Mouse (Mus musculus): ENCODE measurements around the gene Pla2g6. TPM values are rescaled to one million over a fixed set of nuclear protein-coding genes. Genes with fewer than 3 reads are reported as not detected.
A peak's percentile ranks its signal among the peaks of the same experiment; 100 is the strongest.

The Pla2g6 gene
- total RNA-seq, 2 experiments from 2014 or later = 1.3 to 1.4 TPM

DNA sequence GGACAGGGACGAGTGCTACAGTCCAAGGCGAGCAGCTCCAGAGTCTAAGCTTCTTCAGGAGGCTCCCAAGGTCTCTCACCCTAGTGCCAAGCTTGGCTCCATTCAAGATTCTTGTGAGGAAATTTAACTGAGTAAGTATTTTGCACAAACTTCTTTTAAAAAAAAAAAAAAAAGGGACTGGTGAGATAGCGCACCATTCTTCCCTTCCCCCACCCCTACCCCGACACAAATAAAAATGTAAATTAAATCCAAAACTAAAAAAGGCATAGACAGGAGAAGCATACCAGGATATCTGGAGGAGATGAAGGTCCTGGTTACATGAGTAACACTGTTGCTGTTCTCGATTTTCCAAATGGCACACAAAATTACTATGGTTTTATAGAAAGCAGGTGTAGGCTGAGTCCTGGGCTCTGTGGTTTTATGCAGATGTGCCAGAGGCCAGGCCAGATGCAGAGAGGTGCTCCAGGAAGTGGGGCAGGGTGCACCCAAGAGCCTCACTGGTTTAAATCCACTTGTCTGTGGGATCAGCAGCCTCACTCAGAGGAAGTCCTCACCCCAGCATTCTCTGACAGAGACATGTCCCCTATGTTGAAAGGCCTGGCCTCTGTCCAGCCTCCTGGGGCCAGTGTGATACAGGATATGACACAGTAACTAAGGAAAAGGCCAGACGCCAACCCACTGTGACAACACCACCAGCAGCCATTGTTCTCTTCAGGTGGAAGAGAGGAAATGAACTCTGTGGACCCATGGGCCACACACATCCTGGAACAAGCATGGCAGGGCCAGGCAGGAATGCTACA, 5.0 kb downstream of the Pla2g6 start:
- ATAC-seq (ENCODE audit: poor library complexity, severe bottlenecking) = peak; percentile 56

DNA sequence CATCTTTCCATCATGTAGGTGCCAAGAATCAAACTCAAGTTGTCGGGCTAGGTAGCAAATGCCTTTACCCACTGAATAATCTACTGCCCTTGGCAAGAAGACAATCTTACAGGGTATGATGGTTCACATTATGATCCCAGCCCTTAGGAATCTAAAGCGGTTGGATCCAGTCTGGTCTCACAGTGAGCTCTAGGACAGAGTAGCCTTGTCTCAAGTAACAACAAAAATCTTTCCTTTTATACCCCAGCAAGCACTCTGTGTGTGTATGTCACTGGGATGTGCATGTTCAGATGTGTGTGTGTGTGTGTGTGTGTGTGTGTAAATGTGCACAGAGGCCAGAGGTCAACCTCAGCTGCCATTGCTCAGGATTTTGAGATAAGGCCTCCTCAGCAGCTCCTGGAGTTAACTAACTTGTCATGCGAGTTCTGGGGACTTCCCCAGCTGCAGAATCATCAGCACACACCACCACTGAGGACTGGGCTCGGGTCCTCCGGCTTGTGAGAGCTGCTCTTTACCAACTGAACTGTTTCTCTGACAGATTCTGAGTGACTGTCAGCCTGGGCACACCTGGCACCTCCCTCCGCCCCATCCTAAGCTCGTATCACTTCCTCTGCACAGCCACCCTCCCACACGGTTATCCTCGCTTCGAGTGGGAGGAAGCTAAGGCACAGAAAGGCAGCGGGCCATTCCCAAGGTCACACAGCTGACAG, 5.8 kb downstream of the Pla2g6 start:
- ATAC-seq (ENCODE audit: poor library complexity, severe bottlenecking) = no peak

DNA sequence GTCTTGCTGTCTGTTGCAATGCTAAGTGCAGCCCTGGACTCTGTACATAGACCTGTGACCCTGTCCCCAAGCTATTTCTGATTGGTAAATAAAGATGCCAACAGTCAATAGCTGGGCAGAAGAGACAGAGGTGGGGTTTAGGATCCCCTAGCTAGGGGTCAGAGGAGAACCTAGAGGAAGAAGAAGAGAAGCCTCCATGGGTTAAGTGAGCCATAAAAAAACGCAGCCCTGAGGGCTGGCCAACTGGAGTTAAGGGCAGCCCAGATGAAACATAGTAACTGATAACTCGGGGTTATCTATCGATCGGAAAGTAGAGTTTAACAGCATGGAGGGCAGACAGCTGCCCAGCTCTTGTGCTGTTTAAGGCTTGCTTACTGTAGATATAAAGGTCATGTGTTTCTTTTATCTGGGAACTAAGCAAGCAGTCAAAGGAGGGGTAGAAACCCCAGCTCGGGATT, 6.4 kb downstream of the Pla2g6 start:
- no peak for ATAC-seq (ENCODE audit: poor library complexity, severe bottlenecking)

DNA sequence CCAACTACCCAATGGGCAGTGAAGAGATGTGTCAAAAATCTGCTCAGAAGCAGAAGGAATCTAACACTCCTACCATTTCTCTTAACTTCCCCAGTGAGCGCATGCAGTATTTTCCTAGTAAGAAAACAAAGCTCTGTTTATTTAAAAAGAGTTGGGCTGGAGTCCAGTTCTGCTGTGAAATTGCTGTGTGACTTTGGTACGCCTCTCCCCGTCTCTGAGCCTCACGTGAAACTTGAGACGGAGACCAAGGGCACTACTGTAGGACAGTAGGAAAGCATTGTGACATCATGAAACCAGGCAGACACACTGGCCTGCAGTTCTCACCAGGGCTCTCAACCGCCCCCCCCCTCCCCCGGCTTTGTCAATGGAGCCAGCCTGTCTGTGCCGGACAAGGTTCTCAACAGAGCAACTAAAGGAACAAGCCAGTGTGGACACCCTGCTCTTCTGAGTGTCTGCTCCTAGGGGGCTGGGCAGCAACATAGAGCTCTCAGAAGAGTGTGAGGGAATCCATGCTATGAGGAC, 14.3 kb downstream of the Pla2g6 start:
- no peak for ATAC-seq (ENCODE audit: poor library complexity, severe bottlenecking)

DNA sequence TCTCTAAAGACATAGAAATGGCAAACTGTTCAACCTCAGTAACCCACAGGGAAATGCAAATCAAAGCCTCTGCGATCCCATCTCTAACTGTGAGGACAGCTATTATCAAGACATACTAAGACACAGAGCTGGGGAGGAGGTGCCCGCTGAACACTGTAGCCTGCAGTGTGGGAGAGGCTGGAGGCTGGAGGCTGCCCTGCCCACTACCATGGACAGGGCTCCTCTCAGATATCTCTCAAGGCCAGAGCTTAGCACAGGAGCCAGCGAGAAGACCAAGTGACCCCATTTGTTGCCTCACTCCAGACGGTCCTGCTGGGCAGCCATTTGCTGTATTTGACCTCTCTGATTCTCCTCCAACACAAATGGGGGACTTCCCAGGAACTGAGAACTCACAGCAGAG, 20.3 kb downstream of the Pla2g6 start:
- no peak for ATAC-seq (ENCODE audit: poor library complexity, severe bottlenecking)

DNA sequence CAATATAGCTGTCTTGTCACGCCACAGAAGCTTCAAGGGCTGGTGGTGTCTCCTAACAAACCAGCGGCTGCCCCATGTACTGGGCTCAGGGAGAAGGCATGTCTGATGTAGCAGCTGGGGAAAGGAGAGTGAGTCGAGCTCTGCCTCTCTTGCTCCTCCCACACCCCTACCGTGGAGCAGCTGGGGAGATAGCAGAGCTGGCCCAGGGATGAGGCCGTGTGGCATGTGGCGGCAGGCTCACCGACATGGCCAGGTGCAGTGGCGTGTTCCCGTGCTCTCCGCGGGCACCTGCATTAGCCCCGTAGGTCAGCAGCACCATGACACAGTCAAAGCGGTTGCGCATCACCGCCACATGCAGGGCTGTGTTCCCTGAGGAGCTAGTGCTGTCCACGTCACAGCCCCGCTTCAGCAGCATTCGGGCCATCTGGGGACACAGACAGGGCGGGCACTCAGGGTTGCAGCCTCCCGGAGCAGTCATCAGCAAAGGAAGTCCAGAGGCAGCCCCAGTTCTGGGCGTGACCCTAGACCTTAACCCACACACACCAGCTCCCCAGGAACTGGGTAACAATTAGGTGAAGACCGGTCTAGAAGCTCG, 22.1 kb downstream of the Pla2g6 start:
- no peak for ATAC-seq (ENCODE audit: poor library complexity, severe bottlenecking)

DNA sequence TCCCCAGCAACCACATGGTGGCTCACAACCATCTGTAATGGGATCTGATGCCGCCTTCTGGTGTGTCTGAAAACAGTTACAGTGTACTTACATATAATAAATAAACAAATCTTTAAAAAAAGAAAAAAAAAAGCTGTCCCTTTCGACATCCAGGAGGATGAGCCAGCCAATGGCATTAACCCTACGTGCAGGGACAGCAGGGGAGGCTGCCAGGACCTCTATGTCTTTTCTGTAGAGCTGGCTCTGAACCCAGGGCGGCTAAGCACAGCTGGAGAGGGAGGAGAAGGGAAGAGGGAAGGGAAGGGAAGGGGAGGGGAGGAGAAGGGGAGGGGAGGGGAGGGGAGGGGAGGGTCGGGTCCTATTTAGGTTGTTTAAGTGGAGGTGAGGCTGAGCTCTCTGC, 23.4 kb downstream of the Pla2g6 start:
- ATAC-seq (ENCODE audit: poor library complexity, severe bottlenecking) = no peak

DNA sequence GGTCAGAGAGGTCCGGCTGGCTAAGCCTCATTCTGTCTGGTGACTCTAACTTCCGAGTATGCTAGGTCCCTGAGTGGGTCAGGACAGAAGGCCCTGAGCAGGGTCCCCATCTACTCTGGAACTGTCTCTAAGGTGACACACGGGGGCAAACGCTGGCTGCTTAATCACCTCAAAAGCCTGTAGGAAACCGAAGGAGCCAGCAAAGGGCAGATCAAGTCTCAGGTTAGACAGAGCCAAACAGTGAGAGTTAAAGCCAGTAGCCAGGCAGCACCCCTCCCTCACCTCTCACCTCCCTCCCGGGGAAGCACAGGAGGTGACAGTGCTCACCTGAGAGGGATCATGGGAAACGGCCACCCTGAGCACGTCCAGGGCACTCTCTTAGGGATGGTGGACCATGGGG, 24.5 kb downstream of the Pla2g6 start:
- no peak for ATAC-seq (ENCODE audit: poor library complexity, severe bottlenecking)

DNA sequence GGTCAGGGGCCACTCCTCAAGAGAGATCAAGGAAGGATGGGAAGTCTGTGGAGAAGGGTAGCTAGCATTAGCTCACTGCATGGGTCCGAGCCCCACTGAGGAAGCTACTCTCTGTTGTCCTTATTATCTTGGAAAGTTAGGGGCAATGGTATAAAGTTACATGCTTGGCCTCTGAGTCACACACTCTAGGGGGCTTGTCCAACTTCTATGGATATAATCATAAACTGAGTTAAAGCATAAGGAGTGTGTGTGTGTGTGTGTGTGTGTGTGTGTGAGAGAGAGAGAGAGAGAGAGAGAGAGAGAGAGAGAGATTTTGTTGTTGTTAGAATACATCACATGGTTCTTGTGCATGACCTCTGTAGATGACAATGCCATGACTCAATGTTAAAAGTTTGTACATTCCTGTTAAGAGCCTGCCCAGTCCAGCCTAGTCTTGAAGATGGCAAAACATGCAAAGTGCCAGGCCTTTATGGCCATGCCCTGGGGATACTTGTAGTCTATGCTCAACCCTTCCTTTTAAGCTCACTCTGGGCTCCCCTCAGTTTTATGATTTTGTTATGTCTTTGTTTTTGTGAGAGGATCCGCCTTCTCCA, 28.5 kb downstream of the Pla2g6 start:
- no peak for ATAC-seq (ENCODE audit: poor library complexity, severe bottlenecking)

DNA sequence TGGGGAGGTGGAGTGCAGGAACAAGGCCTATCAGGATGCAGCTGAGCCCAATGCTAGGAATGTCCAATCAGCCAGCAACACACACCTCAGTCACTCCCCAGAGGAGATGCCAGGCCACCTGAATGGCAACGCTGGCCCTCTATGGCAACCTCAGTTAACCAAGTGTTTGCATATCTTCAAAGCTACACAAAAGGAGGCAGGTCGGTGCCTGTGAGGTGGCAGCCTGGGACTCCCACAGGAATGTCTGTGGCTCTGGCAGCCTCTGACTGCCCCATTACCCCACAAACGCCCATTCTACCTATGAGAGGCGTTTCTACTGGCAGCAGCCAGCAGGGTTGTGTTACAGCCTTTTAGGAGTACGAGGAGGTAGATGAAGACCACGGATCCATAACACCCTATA, 29.6 kb downstream of the Pla2g6 start:
- ATAC-seq (ENCODE audit: poor library complexity, severe bottlenecking) = no peak

DNA sequence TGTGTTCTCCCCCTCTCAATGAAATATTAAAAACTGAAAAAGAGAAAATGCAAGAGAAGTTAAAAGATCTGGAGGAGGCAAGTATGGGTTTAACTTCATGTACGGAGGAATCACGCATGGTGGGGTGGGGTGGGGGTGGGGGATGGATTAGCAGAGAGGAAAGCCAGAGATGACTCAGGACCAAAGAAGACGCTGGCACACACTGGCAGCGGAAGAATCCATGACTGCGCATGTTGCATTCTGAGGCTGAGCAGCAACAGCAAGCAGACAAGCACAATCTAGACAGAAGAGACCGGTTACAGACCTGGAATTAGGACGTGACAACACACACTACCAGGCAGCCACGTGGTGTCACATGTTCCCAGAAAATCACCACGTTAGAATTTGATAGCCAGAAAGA, 35.4 kb downstream of the Pla2g6 start:
- no peak for ATAC-seq (ENCODE audit: poor library complexity, severe bottlenecking)

DNA sequence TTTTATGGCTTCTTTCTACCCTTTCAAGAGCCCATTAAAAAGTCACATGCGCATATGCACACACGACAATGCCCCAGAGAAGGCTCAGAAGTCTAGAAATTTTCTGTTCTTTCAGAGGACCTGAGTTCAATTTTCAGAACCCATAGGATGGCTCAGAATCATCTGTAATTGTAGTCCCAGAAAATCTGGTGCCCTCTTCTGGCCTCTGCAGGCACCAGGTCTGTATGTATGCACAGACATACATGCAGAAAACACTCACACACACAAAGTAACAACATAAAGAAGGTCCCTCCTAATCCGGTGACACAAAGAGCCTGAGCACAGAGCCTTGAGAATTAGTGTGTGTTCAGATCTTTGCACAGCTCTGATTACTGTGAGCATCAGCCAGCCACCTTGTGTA, 37.9 kb downstream of the Pla2g6 start:
- no peak for ATAC-seq (ENCODE audit: poor library complexity, severe bottlenecking)

DNA sequence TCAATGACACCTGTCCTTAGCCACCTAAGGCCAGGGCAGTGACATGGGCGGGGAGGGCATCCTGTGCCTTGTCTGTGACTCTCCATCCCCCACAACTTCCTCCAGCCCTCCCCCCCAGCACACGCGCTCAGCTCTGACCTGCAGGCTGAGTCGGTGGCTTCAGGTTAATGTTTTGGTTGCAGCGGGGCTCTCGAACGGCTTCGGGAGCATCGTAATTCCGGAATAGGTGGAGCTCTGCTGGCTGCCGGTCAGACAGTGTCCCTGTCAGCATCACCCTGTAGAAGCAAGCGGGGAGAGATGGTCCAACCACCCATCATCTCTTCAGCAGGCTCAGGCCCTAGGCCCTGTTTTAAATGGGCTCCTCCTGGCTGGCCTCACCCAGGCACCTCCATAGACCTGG, 38.7 kb downstream of the Pla2g6 start:
- no peak for ATAC-seq (ENCODE audit: poor library complexity, severe bottlenecking)

DNA sequence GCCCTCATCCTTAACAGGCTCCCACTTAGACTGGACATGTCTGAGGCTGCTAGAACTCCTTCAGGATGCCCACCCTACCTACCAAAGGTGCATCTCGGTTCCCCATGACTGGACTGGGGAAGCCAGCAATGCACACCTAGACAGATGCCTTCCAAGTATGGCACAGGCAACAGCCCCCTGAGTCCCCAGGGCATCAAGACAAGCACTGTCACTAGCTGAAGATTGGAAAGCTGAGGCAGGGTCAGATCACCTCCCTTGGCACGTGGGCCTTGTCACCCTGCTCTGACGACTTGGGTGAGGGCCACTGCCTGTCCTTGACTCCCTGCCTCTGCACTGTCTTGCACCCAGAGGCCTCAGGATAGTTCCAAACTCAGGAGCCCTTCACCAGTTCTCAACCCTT, 39.8 kb downstream of the Pla2g6 start:
- no peak for ATAC-seq (ENCODE audit: poor library complexity, severe bottlenecking)

DNA sequence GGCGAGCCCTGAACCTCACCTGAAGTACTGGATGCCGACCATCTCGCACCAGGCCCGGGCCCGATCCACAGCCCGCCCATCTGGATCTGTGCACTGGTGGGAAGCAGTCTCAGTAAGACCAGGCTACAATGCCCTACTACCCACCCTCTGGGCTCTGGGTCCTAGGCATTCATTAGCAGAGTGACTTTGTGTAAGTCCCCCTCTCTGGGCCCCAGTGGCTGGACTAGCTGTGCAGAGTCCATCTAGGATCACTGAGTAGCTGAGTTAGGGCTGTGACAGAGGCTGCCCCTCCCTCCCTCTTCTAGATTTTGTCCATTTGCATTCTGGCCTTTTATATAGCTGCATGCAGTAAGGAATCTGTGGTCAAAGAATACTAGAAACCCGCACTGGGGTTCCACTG, 41.1 kb downstream of the Pla2g6 start:
- no peak for ATAC-seq (ENCODE audit: poor library complexity, severe bottlenecking)

DNA sequence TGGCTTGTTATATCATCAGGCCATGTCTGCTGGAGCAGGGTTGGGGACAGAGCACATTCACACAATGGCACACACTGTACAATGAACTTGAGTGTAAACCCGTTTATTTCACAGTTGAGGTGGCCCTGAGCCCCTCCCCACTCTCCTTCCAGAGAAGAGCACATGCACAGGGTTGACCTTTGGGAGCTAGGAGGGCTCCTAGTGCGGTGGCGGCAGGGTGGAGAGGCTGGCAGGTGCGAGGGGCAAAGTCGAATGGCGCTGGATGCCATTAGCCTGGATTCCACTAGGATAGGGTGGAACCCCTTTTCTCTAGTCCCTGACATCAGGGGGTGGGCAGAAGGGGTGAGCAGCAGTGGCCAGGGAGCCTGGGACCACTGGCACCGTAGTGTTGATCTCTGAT, 42.0 kb downstream of the Pla2g6 start:
- no peak for ATAC-seq (ENCODE audit: poor library complexity, severe bottlenecking)

DNA sequence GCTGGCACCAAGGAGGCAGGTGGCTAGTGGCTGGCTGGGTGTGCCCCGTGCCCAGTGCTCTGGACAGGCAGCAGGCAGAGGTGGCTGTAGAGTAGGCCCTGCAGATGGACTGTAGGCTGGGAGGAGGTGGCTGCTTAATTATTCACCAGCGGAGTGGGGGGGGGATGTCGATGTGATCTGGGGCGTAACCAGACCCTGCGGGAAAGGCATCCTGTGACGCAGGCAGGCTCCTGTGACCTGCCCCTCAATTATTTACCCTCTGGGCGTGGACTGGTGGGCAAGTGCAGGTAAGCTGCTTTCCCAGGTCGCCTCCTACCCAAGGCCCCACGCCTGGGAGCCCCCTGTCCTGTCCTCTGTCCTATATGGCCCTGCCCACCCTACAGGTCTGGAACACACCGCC, 42.8 kb downstream of the Pla2g6 start, which contains the start of gene Baiap2l2:
Baiap2l2 (minus strand) TSS at position 139 of the 400 bp plus-strand sequence.
- ATAC-seq (ENCODE audit: poor library complexity, severe bottlenecking) = no peak

DNA sequence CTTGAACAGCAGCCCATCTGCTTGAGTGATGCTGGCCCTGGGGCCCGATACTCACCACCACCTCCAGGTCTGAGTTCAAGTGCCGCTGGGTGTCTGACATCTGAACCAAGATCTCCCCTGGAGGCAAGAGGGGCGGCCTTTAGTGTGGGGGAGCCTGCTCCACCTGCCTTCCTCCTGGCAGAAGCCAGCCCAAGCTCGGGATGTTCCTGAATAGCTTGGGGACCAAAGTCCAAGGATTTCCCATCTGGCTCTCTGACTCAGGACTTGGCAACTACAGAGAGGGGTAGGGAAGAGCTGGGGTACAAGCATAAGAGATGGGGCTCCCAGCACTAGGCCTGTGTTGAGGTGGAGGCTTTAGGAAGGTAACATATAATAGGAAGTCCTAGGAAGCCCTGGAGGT, 44.8 kb downstream of the Pla2g6 start:
- ATAC-seq (ENCODE audit: poor library complexity, severe bottlenecking) = no peak

DNA sequence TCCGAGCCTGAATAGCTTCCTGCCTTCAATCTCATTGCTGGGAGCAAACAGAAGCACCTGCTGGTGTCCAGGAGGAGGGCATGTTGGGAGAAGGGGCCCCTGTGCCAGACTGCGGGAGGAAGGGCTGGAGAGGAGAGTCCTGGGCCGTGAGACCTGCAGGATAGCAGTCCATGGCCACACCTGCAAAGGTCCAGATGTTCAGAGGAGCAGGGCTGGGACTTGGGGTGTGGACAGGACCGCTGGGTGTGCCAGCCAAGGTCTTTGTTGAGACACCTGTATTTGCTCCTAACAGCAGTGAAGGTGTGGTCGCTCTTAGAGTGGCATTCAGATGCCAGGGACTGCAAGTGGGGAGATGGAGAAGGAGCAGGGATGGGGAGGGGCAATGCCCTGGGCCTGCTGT, 45.8 kb downstream of the Pla2g6 start:
- ATAC-seq (ENCODE audit: poor library complexity, severe bottlenecking) = no peak

DNA sequence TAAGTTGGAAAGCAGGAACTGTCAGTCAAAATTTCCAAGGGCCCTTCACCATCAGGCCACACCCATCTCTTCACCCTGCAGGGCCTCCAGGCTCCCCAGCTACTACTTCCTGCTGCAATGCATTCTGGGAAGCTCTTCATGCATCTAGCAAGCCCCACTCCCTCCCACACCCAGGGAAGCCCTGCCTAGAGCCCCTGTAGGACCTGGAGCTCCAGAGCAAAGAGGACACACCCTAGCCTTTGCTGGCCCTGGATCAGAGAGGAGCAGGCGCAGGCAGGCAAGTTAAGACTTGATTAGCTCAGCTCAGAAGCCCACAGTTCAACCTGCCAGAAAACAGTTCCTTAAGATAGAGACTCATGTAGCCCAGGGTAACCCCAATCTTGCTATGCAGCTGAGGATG, 46.8 kb downstream of the Pla2g6 start:
- peak; percentile 67 for ATAC-seq (ENCODE audit: poor library complexity, severe bottlenecking)

DNA sequence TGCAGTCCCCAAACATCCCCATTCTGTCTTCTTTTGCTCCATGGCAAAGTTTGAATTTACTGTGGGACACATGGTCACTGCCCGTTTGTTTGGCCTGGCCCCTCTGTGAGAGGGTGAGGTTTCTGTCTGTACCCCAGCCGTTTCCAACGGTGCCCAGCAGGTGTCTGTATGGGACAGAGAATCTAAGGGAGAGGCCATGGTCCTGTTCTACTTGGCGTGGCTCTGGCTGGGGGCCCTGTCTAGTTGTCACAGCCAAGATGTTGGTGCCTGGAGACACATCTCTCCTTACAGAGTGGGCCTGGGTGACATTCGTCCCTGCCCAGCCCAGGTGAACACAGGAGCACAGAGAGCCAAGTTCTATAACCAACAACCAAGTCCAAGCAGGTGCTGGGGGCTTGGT, 47.3 kb downstream of the Pla2g6 start:
- ATAC-seq (ENCODE audit: poor library complexity, severe bottlenecking) = no peak
